Mouse (Mus musculus) gonadal fat pad, adult 2 months (tissue): ENCODE measurements around the gene Oscar. TPM values are rescaled to one million over a fixed set of nuclear protein-coding genes. Genes with fewer than 3 reads are reported as not detected.

ENCODE experiments used
- DNase-seq: peaks from one replicate; pipeline ENCODE4 v3.0.0-alpha.2; 2012; ENCODE audit warnings: low read depth
- polyA plus RNA-seq: library from polyadenylated mRNA; depleted of rRNA; stranded (reverse); fragments of >200 nt; gene quantifications from 2 replicates; pipeline ENCODE4 v1.2.3, GENCODE M21; 2012; rRNA removed

Gene Oscar
- polyA plus RNA-seq, 1 experiment, result 0.20 TPM

DNA sequence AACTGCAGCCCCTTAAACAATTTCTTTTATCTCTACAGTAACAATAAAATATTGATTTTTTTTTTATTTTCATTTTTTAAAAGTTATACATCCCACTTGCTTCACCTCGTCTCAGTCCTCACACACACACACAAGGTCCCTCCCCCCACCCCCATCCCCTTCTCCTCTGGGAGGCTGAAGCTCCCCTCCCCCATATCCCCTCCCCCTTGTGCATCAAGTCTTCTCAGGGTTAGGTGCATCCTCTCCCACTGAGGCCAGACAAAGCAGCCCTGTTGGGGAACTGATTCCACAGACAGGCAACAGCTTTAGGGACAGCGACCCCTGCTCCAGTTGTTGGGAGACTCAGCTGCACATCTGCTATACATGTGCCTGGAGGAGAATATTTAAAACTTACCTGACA lies 48.6 kb downstream of the Oscar start:
- DNase-seq, result no peak

Other genes with a start within 250 kb of the Oscar start
- 0.11 and 0.12 TPM in 2 replicates for gene Cacng8, start 225.5 kb downstream of the Oscar start, polyA plus RNA-seq
- not detected in 2 replicates for gene Cacng6, start 192.0 kb downstream of the Oscar start, polyA plus RNA-seq
- 0.26 TPM in 1 of 2 replicates, not detected in the other for gene Tarm1, start 113.5 kb downstream of the Oscar start, polyA plus RNA-seq
- gene Ndufa3, start 1.2 kb upstream of the Oscar start, polyA plus RNA-seq, result 230 and 382 TPM in 2 replicates
- gene Tfpt, start 13.8 kb upstream of the Oscar start, polyA plus RNA-seq, result 9.3 and 11.5 TPM in 2 replicates
- 28.9 and 29.8 TPM in 2 replicates for gene Prpf31, start 13.8 kb upstream of the Oscar start, polyA plus RNA-seq
- 30.7 and 57.8 TPM in 2 replicates for gene Cnot3, start 29.1 kb upstream of the Oscar start, polyA plus RNA-seq
- 4.5 and 5.0 TPM in 2 replicates for gene Leng1, start 49.7 kb upstream of the Oscar start, polyA plus RNA-seq
- gene Tmc4, start 61.4 kb upstream of the Oscar start, polyA plus RNA-seq, result 91.0 and 95.0 TPM in 2 replicates
- gene Tsen34, start 76.7 kb upstream of the Oscar start, polyA plus RNA-seq, result 100 and 114 TPM in 2 replicates
- 43.9 and 47.7 TPM in 2 replicates for gene Mboat7, start 77.4 kb upstream of the Oscar start, polyA plus RNA-seq
- gene Rps9, start 87.8 kb upstream of the Oscar start, polyA plus RNA-seq, result 2,234 and 2,492 TPM in 2 replicates
- 10.7 and 16.1 TPM in 2 replicates for gene Pirb, start 104.2 kb upstream of the Oscar start, polyA plus RNA-seq
- gene Gm15448, start 209.5 kb upstream of the Oscar start, polyA plus RNA-seq, result 0.45 and 0.62 TPM in 2 replicates
- 0.43 and 1.3 TPM in 2 replicates for gene Pira2, start 228.9 kb upstream of the Oscar start, polyA plus RNA-seq